Mouse (Mus musculus) central nervous system, embryonic 18 days (tissue): ENCODE results near the gene Plekhm2. TPM values are rescaled to one million over a fixed set of nuclear protein-coding genes. Genes with fewer than 3 reads are reported as not detected.

Experiments
- polyA plus RNA-seq: library from polyadenylated mRNA; depleted of rRNA; stranded (reverse); fragments of >200 nt; gene quantifications from 2 replicates; pipeline ENCODE4 v1.2.3, GENCODE M21; 2012; rRNA removed

Plekhm2 gene
- 42.8 and 52.9 TPM in 2 replicates for polyA plus RNA-seq

DNA sequence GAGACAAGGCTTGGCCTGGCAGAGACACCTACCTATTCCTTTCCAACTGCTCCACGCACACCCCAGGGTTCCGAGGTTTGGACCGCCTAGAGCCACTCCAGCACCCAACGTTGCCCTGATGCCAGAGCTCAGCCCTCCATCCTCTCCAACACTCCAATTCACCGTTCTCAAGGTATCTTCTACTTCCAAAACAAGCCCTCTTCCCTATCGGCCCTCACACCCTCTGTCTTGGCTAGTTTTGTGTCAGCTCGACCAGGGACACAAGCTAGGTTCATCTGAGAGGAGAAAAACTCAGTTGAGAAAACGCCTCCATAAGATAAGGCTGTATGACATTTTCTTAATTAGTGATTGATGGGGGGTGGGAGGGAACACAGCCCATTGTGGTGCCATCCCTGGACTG, at the start of gene Plekhm2:
TSS of gene Plekhm2 (minus strand) at position 101 of the 400 bp plus-strand sequence.

DNA sequence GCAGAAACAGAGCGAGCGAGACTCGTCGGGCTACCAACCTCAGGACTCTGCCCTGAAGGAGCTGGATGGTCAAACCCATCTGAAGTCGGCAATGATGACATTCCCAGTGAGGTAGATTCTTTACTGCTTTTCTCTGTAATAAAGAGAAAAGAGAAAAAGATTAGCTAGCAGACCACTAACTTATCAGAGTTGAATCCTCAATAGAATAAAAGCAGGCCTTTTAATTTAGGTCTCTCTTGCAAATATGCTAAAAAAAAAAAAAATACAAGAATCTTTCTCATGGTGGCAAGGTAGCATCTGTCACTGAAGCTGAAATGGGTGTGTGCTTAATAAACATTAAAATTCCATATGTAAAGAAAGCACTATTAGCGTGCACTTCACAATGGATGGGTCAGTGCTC, 20.8 kb upstream of the Plekhm2 start, which contains the start of gene Rsc1a1:
TSS of gene Rsc1a1 (minus strand) at position 101 of the 400 bp plus-strand sequence.

DNA sequence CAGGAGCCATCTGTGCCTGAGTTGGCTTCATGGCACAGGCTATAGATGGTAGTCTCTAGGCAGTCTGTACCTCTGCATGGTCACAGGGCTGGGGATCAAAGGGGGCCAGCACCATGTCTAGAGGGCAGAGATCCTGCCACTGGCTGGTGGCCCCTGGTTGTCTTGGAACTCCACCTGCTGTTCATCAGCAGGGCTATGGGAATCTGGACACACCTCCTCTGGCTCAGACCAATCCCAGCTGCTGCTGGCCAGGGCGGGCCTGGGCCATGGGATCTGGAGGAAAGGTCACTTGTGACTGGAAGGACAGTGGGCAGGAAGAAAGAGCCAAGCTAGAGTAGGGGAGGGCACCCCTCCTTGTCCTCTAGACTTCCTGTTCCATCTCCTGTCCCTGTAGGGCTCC, 41.0 kb downstream of the Plekhm2 start, which contains the start of gene Slc25a34:
TSS of gene Slc25a34 (minus strand) at position 156 of the 400 bp plus-strand sequence.

DNA sequence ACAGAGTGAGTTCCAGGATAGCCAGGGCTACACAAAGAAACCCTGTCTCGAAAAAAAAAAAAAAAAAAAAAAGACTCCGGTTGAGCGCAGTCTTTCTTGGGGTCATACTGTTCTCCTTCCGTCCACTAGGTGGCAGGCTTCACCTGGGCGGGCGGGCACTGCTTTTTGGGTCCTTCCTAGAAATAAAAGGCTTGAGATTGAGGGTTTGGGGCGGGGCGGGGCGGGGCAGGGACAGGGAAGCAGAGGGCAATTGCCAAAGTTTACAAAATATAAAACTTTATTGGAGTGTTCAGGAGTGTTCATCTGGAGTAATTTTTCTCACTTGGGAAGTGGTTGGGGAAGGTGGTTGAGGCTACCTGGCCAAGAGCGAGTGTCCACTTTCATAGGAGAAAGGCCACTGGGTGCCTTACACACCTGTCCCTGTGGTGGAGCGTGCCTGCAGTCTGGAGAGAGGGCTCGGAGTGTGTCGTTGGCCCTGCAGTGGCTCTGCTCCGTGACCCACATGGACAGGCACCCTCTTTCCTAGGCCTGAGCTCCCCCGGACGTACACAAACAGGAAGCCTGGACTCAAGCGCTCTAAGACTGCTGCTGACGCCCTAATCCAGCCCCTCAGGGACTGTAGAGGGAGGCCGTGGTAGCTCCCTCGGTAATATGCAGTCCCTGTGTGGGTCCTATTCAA, 46.0 kb downstream of the Plekhm2 start, which contains the start of gene Tmem82:
TSS of gene Tmem82 (minus strand) at position 69 of the 679 bp plus-strand sequence.

DNA sequence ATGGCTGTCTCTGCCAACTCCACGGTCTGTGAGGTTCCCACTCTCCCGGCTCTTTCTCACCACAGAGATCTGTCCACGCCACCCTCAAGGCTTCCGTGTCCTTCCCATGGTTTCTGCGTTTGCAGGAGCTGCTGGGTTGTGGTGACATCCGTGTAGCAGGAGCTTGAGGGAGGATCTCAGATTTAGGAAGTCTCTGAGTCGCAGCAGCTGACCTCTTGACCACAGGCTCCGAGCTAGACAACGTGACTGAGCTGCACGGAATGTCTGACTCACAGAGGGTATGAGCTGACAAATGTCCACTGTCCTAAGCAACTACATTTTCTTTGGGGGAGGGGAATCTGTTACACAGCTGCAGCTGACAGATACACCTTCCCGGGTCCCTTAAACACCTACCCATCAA, 58.8 kb downstream of the Plekhm2 start, which contains the start of gene Fblim1:
TSS of gene Fblim1 (minus strand) at position 236 of the 400 bp plus-strand sequence.

Other genes with a start within 250 kb of the Plekhm2 start
- gene Clcnkb, start 248.9 kb downstream of the Plekhm2 start, polyA plus RNA-seq = 0.03 and 0.19 TPM in 2 replicates
- 0.58 and 1.4 TPM in 2 replicates for gene Hspb7, start 244.1 kb downstream of the Plekhm2 start, polyA plus RNA-seq
- gene Srarp, start 228.8 kb downstream of the Plekhm2 start, polyA plus RNA-seq = 4.1 TPM in 2 replicates
- gene Zbtb17, start 220.2 kb downstream of the Plekhm2 start, polyA plus RNA-seq = 51.1 and 51.6 TPM in 2 replicates
- 8.9 and 11.6 TPM in 2 replicates for gene Spen, start 126.3 kb downstream of the Plekhm2 start, polyA plus RNA-seq
- gene Fblim1, start 58.8 kb downstream of the Plekhm2 start, polyA plus RNA-seq = 29.3 and 29.4 TPM in 2 replicates
- 0.26 and 0.36 TPM in 2 replicates for gene Tmem82, start 46.3 kb downstream of the Plekhm2 start, polyA plus RNA-seq
- 1.1 and 1.4 TPM in 2 replicates for gene Slc25a34, start 41.1 kb downstream of the Plekhm2 start, polyA plus RNA-seq
- gene Rsc1a1, start 20.7 kb upstream of the Plekhm2 start, polyA plus RNA-seq = 3.6 and 5.8 TPM in 2 replicates
- 14.1 and 14.6 TPM in 2 replicates for gene Ddi2, start 58.5 kb upstream of the Plekhm2 start, polyA plus RNA-seq
- gene Agmat, start 81.8 kb upstream of the Plekhm2 start, polyA plus RNA-seq = 0.04 TPM in 1 of 2 replicates, not detected in the other
- 19.4 and 20.3 TPM in 2 replicates for gene Dnajc16, start 126.0 kb upstream of the Plekhm2 start, polyA plus RNA-seq
- gene Casp9, start 128.7 kb upstream of the Plekhm2 start, polyA plus RNA-seq = 26.6 and 27.4 TPM in 2 replicates
- 0.23 and 0.25 TPM in 2 replicates for gene Cela2a, start 161.3 kb upstream of the Plekhm2 start, polyA plus RNA-seq
- not detected in 2 replicates for gene Ctrc, start 181.5 kb upstream of the Plekhm2 start, polyA plus RNA-seq
- 50.4 and 55.8 TPM in 2 replicates for gene Efhd2, start 210.0 kb upstream of the Plekhm2 start, polyA plus RNA-seq